Mouse (Mus musculus): ENCODE results near the gene Prr23a3. TPM values are rescaled to one million over a fixed set of nuclear protein-coding genes. Genes with fewer than 3 reads are reported as not detected.

Prr23a3 gene
- not detected in 2 replicates for polyA plus RNA-seq (2015; fragmentation: Nextera tagmentation; extraction: Ambion mirVana)

GRCm38 (mm10) chr9:98864571-98864970 is at the start of gene Prr23a3:
TSS of gene Prr23a3 (plus strand) at chr9:98864767.

GRCm38 (mm10) chr9:98842117-98842516 is 22.4 kb upstream of the Prr23a3 start, which contains the start of gene Prr23a1:
TSS of gene Prr23a1 (plus strand) at chr9:98842503.

GRCm38 (mm10) chr9:98856210-98856609 is 8.4 kb upstream of the Prr23a3 start, which contains the start of gene Prr23a2:
TSS of gene Prr23a2 (plus strand) at chr9:98856494.

GRCm38 (mm10) chr9:98902819-98903218 is 38.3 kb downstream of the Prr23a3 start, which contains the start of gene 7420426K07Rik:
TSS of gene 7420426K07Rik (plus strand) at chr9:98903119.

Other genes with a start within 250 kb of the Prr23a3 start
- gene Prr23a1, start 22.3 kb upstream of the Prr23a3 start, polyA plus RNA-seq (2015; fragmentation: Nextera tagmentation; extraction: Ambion mirVana), result not detected in 2 replicates
- gene Prr23a2, start 8.3 kb upstream of the Prr23a3 start, polyA plus RNA-seq (2015; fragmentation: Nextera tagmentation; extraction: Ambion mirVana), result not detected in 2 replicates
- not detected in 2 replicates for gene 7420426K07Rik, start 38.4 kb downstream of the Prr23a3 start, polyA plus RNA-seq (2015; fragmentation: Nextera tagmentation; extraction: Ambion mirVana)
- gene Foxl2, start 90.5 kb downstream of the Prr23a3 start, polyA plus RNA-seq (2015; fragmentation: Nextera tagmentation; extraction: Ambion mirVana), result not detected in 2 replicates
- gene Faim, start 121.6 kb downstream of the Prr23a3 start, polyA plus RNA-seq (2015; fragmentation: Nextera tagmentation; extraction: Ambion mirVana), result 37.4 and 48.3 TPM in 2 replicates
- 0.11 and 0.60 TPM in 2 replicates for gene Gm1123, start 170.9 kb downstream of the Prr23a3 start, polyA plus RNA-seq (2015; fragmentation: Nextera tagmentation; extraction: Ambion mirVana)